Mouse (Mus musculus) cerebellum, postnatal 4 days (tissue): ENCODE data around the gene Ncor1.
"Not testable (repeated sequence)": the region's sequence is repeated elsewhere in the genome, so short reads cannot be mapped to it uniquely, and the experiment has no call there.

Experiments
- DNase-seq, 2 experiments: peaks; one replicate each; pipeline ENCODE4 v3.0.0; 2022; ENCODE audit warnings: low spot score in 2 of 2, mixed read lengths in 1 of 2

Gene Ncor1

DNA sequence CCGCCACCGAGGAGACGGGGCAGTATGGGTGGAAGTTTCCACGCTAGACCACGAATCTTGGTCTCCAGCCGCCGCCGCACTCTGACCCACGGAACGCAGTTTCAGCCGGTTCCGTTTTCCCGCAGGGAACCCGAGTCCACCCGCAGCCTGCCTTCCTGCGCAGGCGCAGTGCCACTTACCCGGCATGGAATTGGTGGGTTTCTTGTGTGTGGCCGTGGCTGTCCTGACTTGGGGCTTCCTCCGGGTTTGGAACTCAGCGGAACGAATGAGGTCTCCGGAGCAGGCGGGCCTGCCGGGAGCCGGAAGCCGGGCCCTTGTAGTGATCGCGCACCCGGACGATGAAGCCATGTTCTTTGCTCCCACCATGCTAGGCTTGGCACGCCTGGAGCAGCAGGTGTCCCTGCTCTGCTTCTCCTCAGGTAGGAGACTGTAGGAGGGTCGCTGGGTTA is at the start of gene Ncor1, which contains the start of gene Pigl:
Ncor1 (minus strand) TSS at position 266 of the 449 bp plus-strand sequence.
Pigl (plus strand) TSS at position 185 of the 449 bp plus-strand sequence.
- DNase-seq, result peak; percentile 62 to 81

DNA sequence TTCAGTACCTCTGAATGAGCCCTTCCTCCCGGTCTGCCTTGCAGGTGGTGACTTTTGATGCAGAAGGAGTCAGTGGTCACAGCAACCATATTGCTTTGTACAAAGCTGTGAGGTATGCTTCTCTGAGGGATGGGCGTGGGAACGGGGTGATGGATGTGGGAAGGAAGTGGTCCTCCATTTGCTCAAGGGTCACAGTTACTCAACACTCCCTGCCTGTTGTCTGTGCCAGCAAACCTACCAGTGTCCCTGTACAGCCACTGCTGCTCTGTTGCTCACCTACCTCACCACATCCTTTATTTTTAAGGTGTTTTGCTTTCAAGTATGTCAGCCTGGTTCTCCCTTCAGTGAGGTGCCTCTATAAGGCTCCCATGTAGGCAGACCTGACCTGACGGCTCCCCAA is 49.3 kb upstream of the Ncor1 start:
- DNase-seq, result no peak

DNA sequence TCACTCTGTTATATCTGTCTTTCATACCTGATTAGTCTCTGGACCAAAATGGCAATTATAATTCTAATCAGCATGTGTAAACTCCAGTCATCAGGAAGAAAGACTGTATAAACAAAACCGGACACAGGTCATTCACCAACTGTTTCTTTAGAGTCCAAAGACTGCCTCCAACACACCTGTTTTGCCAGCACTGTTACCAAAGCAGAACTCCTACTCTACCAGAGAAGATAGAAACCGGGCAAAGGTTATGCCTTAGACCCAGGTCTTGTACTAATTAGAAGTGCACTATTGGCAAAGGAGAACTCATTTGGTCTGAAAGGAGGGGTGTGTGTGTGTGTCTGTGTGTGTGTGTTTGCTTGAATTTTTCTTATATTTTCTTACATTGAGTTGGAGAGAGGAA is 42.2 kb upstream of the Ncor1 start:
- DNase-seq, result no peak

DNA sequence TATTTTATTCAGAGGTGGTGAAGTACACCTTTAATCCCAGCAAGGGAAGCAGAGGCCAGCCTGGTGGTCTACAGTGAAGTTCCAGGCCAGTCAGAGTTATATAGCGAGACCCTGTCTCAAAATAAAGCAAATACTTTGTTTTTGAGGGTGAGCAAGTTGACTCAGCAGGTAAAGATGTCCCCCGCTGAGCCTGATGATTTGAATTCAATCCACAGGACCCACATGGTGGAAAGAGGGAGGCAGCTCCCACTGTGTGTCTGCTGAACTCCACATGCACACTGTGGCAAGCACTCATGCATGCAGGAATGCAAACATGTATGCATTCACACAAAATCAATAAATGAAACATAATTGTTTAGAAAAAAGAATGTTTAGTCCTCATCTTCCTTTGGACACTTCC is 40.5 kb upstream of the Ncor1 start:
- DNase-seq, result no peak

DNA sequence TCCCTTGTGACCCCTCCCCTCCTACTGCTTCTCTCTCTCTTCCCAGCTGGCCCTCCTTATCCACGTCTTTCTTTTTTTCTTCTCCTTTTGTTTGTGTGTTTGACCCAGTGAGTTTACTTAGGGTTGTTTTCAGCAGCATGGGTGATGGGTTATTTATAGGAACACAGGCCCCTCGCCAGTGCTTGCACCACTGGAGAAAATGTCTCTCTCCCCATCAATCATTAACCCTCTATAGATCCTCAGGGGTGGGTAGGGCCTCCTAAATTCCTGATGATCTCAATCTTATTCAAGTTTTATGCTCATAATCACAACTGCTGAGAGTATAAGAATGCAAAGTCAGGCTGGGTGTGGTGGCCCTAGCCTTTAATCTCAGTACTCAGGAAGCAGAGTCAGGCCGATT is 38.8 kb upstream of the Ncor1 start:
- DNase-seq, result no peak

DNA sequence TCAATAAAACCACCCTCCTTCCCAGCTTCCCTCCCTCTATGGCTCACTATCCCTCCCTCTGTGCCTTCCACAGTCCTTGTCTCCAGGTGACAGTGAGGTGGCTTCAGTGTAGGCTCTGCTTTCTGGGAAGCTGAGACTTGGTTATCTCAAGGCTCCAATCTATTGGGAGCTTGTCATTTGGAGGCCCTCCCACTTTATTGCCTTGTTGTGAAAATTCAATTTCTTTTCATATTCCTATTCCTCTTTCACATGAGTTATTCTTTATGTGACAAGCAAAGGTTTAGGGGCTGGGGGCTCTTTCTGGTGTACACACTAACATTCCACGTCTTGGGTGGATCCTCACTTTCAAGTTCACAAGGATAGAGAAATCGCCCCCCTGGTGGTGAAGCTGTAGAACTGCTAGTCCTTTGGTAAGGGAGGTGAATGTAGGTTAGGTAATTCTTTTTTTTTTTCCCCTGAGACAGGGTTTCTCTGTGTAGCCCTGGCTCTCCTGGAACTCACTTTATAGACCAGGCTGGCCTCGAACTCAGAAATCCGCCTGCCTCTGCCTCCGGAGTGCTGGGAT is 37.9 kb upstream of the Ncor1 start:
- DNase-seq, result no peak

GRCm38 (mm10) chr11:62495276-62495801 is 37.0 kb upstream of the Ncor1 start:
- no peak for DNase-seq

DNA sequence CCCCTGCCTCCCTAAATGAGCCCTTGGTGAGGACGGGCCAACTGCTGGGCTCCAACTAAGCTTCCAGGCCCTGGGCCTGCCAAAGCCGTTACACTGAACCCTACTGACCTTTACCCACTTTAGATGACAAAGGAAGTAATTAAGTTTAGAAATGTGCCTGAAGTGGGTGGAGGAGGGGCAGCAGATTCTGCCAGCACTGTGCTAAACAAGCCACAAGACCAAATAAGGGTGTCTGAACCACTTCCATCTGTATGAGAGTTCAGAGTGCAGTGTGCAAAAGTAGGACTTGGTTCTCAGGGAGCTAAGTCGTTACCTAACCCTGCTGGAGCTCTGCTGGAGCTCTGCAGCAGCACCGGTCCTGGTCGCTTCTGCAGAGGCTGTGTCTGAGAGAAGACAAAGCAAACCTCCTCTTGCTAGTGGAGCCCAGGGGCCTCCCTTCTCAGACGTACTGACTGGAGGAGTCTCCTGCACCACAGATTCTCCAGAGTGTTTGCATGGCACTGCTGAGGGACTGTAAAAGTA is 36.5 kb upstream of the Ncor1 start:
- no peak for DNase-seq

GRCm38 (mm10) chr11:62493701-62494100 is 35.4 kb upstream of the Ncor1 start:
- DNase-seq, result no peak

DNA sequence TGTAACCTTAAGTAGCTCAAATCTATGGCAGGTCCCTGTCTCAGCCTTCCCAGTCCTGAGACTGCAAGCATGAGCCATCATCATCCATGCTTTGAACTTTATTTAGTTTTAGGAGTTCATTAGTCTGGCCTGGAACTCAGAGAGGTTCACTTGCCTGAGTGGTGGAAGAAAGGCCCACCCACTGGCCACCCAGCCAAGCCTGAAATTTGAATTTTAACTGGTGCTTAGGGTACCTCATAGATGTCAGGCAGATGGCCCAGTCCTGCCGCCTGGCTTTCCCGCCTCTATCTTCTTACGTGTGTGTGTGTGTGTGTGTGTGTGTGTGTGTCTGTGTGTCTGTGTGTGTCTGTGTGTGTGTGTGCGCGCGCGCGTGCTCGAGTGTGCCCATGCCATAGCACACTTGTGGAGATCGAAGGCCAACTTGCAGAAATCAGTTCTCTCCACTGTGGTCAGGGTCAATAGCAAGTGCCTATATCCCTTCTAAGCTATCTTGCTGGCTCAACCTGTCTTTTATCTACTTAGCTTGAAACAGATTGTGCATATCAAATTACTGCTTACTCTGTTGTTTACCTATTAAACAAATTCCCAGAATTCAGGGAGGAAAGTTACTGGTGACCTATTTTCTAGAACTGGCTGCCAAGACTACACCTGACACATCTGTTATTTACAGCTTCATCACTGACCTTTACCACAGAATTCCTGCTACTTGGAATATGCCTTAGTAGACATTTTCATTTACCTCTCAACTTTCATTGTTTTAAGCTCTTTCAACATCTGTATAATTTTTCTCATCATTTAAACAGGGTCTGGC is 29.4 kb upstream of the Ncor1 start:
- DNase-seq, result no peak

DNA sequence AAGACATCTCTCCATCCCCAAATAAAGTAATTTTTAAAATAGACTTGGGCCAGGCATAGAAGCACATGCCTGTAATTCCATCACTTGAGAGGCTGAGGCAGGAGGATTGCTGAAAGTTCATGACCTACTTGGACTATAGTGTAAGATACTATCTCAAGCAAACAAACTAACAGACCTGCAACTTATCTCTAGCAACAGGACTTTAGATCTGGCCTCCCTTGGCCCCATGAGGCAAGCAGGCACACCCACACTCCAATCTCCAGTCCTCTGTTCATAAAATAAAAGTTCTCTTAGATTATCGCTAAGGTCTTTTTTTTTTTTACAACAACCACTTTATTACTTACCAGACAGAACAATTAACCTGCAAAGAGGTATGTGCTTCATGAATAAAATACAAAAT is 28.6 kb upstream of the Ncor1 start:
- no peak for DNase-seq

- DNase-seq, result no peak
Measured at GRCm38 (mm10) chr11:62479581-62479980, 21.2 kb upstream of the Ncor1 start.

DNA sequence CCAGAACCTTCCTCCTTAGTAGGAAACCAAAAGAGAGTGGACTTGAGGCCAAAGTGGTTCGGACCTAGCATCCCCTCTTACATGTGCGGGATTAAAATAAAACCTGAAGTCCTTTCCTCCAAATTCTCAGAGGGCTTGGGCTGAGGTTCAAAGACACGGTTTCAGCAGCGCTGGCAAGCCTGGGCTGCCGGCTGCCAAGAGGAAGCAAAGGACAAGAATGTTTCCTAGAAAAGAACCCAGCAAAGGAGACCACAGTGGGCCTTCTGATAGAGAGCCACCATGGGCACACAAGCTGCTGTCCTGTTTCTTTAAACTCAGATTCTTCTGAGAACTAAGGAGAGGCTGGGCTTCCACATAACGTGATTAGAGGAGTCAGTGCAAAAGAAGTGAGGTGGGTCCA is 20.6 kb upstream of the Ncor1 start:
- DNase-seq, result no peak

DNA sequence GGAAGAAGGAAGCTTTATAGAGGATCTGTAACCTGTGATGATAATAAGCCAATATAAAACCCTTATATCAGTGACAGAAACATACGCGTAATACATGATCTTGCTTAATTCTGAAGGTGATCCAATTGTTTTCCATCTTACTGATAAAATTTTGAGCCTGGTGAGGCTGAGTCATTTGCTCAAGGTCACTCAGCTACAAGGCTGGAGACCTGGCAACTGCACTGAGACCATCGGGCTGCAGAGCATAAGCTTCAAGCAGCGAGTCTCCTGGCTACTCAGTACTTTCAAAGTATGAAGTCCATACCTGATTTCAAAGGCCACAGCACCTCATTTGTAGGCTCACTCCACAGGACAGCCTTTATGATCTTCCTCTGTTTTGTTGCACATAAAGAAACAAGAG is 17.8 kb upstream of the Ncor1 start:
- DNase-seq, result no peak

GRCm38 (mm10) chr11:62473516-62473915 is 15.2 kb upstream of the Ncor1 start:
- DNase-seq, result no peak

DNA sequence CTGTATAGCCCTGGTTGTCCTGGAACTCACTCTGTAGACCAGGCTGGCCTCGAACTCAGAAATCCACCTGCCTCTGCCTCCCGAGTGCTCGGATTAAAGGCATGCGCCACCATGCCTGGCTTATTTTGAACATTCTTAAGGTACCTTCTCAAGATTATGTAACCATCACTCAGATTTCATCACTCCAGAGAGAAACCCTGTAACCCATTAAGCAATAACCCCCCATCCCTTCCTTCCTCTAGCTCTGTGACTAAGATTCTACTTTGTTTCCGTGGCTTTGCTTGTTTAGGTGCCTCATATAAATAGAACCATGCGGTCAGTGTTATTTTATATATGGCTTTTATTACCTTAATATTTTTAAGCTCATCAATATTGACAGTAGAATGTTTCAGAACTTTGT is 12.1 kb upstream of the Ncor1 start:
- no peak for DNase-seq

DNA sequence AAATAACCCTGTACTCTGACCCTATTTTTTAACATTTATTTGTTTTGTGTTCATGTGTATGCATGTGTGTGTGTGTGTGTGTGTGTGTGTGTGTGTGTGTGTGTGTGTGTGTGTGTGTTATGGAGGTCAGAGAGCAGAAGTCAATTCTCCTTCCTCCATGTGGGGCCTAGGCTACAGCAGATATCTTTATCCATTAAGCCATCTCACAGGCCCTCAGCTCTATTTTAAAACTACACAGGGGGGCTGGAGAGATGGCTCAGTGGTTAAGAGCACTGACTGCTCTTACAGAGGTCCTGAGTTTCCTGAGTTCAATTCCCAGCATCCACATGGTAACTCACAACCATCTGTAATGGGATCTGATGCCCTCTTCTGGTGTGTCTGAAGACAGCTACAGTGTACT is 8.9 kb upstream of the Ncor1 start:
- DNase-seq, result not testable (repeated sequence)

DNA sequence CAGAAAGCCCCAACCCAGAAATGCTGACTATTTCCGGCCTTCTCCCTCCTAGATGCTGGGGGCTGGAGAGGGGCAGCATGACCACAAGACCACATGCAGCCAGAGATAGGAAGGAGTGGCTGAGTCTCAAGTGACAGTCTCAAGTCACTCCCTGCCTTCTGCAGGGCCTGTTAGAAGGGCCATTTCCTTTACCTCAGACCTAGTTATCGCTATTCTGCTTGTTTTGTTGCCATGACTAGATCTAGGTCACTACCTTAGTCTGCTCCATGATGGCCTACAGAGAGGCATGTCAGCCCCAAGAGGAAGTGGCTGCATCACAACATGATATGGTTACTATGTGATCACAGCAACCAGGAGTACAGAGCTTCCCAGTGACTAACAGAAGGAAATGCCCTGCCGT is 8.2 kb upstream of the Ncor1 start:
- DNase-seq, result no peak

- no peak for DNase-seq
Measured at GRCm38 (mm10) chr11:62465849-62466248, 7.5 kb upstream of the Ncor1 start.

DNA sequence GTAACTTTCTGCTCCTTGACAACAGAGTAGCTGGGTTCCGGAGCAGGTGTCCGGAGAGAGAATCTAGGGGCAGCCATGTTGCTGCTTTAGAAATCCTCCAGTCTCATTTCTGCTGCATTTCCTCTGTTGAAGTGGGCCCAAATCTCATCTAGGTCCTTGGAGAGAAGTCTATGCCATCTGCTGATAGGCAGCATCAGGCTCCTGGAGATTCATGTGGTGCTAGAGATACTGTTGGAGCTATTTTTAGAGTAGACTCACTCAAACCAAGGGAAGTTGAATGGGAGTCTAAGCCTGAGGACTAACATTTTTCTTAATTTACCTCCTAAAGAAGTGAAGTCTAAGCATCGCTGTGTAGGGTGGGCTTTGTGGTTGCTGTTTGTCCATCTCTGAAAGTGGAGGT is 6.4 kb upstream of the Ncor1 start:
- DNase-seq, result no peak

GRCm38 (mm10) chr11:62463225-62463915 is 5.0 kb upstream of the Ncor1 start:
- no peak for DNase-seq

DNA sequence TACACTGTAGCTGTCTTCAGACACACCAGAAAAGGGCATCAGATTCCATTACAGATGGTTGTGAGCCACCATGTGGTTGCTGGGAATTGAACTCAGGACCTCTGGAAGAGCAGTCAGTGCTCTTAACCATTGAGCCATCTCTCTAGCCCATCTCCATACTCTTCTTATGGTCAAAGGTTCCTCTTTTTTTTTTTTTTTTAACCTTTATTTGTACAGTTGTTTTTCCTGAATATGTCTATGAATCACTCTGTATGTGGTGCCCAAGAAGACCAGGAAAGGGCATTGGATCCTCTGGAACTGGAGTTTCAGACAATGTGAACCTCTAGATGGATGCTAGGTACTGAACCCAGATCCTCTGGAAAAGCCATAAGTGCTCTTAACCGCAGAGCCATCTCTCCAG is 4.2 kb upstream of the Ncor1 start:
- not testable (repeated sequence) for DNase-seq
